Mouse (Mus musculus): ENCODE measurements around the gene Ncf4. TPM values are rescaled to one million over a fixed set of nuclear protein-coding genes. Genes with fewer than 3 reads are reported as not detected.

Ncf4 gene
- polyA plus RNA-seq (2012), result 2.5 and 4.8 TPM in 2 replicates

DNA sequence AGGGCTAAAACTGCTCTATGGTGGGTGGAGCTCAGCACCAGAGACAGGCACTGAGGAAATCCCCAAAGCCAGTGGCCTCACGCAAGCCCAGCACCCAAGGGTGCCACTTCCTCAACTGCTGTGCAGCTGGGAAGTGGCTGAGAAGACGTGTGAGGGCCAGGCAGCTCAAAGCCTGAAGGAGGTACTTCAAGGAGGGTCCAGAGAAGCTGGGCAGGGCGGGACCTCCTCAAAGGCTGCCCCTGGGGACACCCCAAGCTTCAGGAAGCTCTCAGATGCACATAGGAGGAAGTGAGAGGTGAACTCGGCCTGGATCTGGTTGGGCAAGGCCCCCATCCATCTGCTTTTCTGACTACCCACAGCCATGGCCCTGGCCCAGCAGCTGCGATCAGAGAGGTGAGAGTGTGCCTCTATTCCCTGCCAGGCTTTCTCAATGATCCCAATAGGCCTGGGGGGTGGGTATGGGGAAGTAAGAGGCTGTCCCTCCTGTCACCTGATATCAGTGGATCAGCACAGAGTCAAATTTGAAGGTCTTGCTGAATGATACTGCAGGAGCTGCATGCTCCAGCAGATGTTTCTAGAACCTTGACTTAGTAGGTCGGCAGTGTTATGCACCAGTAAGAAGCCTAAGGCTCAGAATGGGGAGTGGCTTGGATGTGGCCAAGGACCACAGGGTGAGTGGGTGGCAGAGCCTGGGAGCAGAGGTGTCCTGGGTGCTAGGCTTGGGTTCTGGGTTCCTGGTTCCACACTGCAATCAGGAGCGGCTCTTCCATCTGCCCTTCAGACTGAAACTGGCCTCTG is at the start of gene Ncf4:
Gene Ncf4 (plus strand): TSS at position 107 of the 798 bp plus-strand sequence.
- TF ChIP-seq GATA1 (IDR thresholded peaks at IDR 0.05; ENCODE audit: low read length) (no peak), TAL1 (IDR thresholded peaks at IDR 0.05; ENCODE audit: low read length) (no peak)
- Histone ChIP-seq H3K36me3 (ENCODE audit: control insufficient read depth) (no peaks in the 10 kb centered on the region), H3K27me3 (ENCODE audit: control insufficient read depth) (no peaks in the 10 kb centered on the region), H3K9me3 (ENCODE audit: control insufficient read depth, low read length) (no peaks in the 10 kb centered on the region), H3K4me1 (ENCODE audit: control insufficient read depth) (no peaks in the 10 kb centered on the region), H3K4me3 (replicated peaks) (no peak within 1 kb of the TSS)

DNA sequence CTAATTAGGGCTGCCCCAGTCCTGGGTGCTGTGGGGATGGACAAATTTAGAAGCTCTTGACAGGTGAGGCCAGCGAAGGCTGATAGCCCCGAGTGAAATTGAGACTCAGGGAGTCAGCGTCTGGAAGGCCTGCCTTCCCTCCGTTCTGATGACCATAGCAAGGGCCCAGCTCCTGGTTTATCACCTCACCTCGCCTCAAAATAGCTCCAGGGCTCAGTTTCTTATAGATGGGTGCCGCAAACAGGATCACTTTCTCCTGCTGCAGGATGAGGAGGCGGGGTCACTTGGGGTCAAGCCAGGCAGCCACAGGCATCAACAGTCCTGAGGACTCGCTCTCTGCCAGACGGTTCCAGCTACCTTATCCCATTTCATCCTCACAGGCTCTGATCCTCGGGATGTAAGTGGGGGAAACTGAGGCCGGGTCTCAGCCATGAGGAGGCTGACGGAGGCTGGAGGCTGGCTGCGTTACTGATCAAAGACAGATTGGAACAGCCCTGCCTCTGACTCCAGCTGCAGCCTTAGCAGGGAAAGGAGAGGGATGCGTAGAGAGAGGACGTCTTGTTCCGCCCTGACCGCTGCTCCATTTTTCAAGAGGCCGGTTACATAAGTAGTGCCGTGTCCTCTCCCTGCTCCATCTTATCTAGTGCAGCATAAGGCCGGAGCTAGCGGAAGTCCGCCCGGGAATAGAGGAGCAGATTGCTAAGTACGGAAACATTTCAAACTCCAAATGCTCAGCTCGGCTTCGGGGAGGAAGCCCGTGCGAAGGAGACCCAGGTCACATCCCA is 49.3 kb upstream of the Ncf4 start:
- H3K9me3 ChIP-seq (ENCODE audit: control insufficient read depth, low read length), result no peaks in the 10 kb centered on the region
- TF ChIP-seq GATA1 (IDR thresholded peaks at IDR 0.05; ENCODE audit: low read length) (no peak), TAL1 (IDR thresholded peaks at IDR 0.05; ENCODE audit: low read length) (no peak)
- H3K36me3 ChIP-seq (ENCODE audit: control insufficient read depth), result no peaks in the 10 kb centered on the region
- no peak overlapping the region for H3K4me3 ChIP-seq (replicated peaks)
- H3K27me3 ChIP-seq (ENCODE audit: control insufficient read depth), result no peaks in the 10 kb centered on the region
- no peaks in the 10 kb centered on the region for H3K4me1 ChIP-seq (ENCODE audit: control insufficient read depth)

GRCm38 (mm10) chr15:78204053-78204847 is 40.4 kb upstream of the Ncf4 start:
- TF ChIP-seq TAL1 (IDR thresholded peaks at IDR 0.05; ENCODE audit: low read length) (no peak), GATA1 (IDR thresholded peaks at IDR 0.05; ENCODE audit: low read length) (no peak)
- H3K9me3 ChIP-seq (ENCODE audit: control insufficient read depth, low read length), result no peaks in the 10 kb centered on the region
- H3K4me1 ChIP-seq (ENCODE audit: control insufficient read depth), result no peaks in the 10 kb centered on the region
- no peak overlapping the region for H3K4me3 ChIP-seq (replicated peaks)
- H3K36me3 ChIP-seq (ENCODE audit: control insufficient read depth), result no peaks in the 10 kb centered on the region
- peaks cover 38% of the 10 kb centered on the region for H3K27me3 ChIP-seq (ENCODE audit: control insufficient read depth)

GRCm38 (mm10) chr15:78205192-78205591 is 39.4 kb upstream of the Ncf4 start:
- no peaks in the 10 kb centered on the region for H3K4me1 ChIP-seq (ENCODE audit: control insufficient read depth)
- peaks cover 38% of the 10 kb centered on the region for H3K27me3 ChIP-seq (ENCODE audit: control insufficient read depth)
- H3K4me3 ChIP-seq (replicated peaks), result no peak overlapping the region
- TF ChIP-seq GATA1 (IDR thresholded peaks at IDR 0.05; ENCODE audit: low read length) (no peak), TAL1 (IDR thresholded peaks at IDR 0.05; ENCODE audit: low read length) (no peak)
- H3K36me3 ChIP-seq (ENCODE audit: control insufficient read depth), result no peaks in the 10 kb centered on the region
- H3K9me3 ChIP-seq (ENCODE audit: control insufficient read depth, low read length), result peaks cover 2% of the 10 kb centered on the region

DNA sequence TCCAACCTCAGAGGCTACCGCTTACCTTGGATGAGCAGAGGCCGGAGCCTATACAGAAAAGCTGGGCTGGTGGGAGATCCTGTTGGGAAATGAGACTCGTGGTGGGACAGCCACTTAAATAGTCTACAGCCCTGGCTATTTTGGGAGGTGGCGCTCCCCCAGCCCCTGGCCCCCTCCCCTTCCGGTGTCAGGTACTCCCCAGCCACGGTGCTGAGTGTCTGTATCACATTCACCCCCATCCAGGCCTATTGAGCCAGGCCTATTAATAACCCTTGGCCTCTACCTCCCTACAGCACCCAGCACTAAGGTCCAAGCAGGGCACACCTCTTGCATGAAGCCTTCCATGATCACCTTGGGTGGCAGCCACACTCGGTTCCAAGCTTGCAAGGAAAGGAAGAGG is 38.3 kb upstream of the Ncf4 start, which contains the start of gene Pvalb:
Gene Pvalb (minus strand): TSS at position 89 of the 400 bp plus-strand sequence.
- no peaks in the 10 kb centered on the region for H3K4me1 ChIP-seq (ENCODE audit: control insufficient read depth)
- H3K9me3 ChIP-seq (ENCODE audit: control insufficient read depth, low read length), result peaks cover 4% of the 10 kb centered on the region
- peaks cover 37% of the 10 kb centered on the region for H3K27me3 ChIP-seq (ENCODE audit: control insufficient read depth)
- H3K36me3 ChIP-seq (ENCODE audit: control insufficient read depth), result no peaks in the 10 kb centered on the region
- no peak for TF ChIP-seq TAL1 (IDR thresholded peaks at IDR 0.05; ENCODE audit: low read length)
- no peak for TF ChIP-seq GATA1 (IDR thresholded peaks at IDR 0.05; ENCODE audit: low read length)
- no peak within 1 kb of the TSS for H3K4me3 ChIP-seq (replicated peaks)

- no peaks in the 10 kb centered on the region for H3K4me1 ChIP-seq (ENCODE audit: control insufficient read depth)
- TF ChIP-seq GATA1 (IDR thresholded peaks at IDR 0.05; ENCODE audit: low read length) (no peak), TAL1 (IDR thresholded peaks at IDR 0.05; ENCODE audit: low read length) (no peak)
- no peak overlapping the region for H3K4me3 ChIP-seq (replicated peaks)
- H3K9me3 ChIP-seq (ENCODE audit: control insufficient read depth, low read length), result peaks cover 4% of the 10 kb centered on the region
- no peaks in the 10 kb centered on the region for H3K36me3 ChIP-seq (ENCODE audit: control insufficient read depth)
- H3K27me3 ChIP-seq (ENCODE audit: control insufficient read depth), result peaks cover 7% of the 10 kb centered on the region
These were observed 34.4 kb upstream of the Ncf4 start for GRCm38 (mm10) chr15:78210203-78210602.

DNA sequence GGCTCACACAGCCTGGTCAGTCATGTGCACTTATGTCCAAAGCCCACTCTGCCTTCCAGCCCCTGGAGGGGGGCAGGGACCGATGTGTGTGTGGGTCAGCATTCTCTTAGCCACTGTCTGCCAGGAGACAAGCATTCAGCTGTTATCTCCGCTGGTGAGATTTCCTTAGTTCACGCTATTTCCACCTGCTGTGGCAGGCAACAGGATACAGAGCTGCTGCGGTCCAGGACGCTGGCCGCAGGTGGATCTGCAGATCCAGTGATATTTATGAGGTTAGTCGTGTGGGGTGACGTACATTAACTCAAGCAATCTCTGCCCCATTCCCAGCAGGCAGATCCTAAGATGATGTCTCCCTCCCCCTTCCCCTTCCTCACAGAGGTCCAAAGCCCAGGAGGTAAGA is 33.2 kb upstream of the Ncf4 start:
- Histone ChIP-seq H3K27me3 (ENCODE audit: control insufficient read depth) (no peaks in the 10 kb centered on the region), H3K36me3 (ENCODE audit: control insufficient read depth) (no peaks in the 10 kb centered on the region), H3K4me3 (replicated peaks) (no peak overlapping the region), H3K9me3 (ENCODE audit: control insufficient read depth, low read length) (peaks cover 4% of the 10 kb centered on the region), H3K4me1 (ENCODE audit: control insufficient read depth) (no peaks in the 10 kb centered on the region)
- no peak for TF ChIP-seq TAL1 (IDR thresholded peaks at IDR 0.05; ENCODE audit: low read length)
- no peak for TF ChIP-seq GATA1 (IDR thresholded peaks at IDR 0.05; ENCODE audit: low read length)

GRCm38 (mm10) chr15:78215269-78215668 is 29.3 kb upstream of the Ncf4 start:
- H3K27me3 ChIP-seq (ENCODE audit: control insufficient read depth), result no peaks in the 10 kb centered on the region
- H3K4me3 ChIP-seq (replicated peaks), result no peak overlapping the region
- peaks cover under 1% of the 10 kb centered on the region for H3K9me3 ChIP-seq (ENCODE audit: control insufficient read depth, low read length)
- H3K4me1 ChIP-seq (ENCODE audit: control insufficient read depth), result no peaks in the 10 kb centered on the region
- no peak for TF ChIP-seq TAL1 (IDR thresholded peaks at IDR 0.05; ENCODE audit: low read length)
- TF ChIP-seq GATA1 (IDR thresholded peaks at IDR 0.05; ENCODE audit: low read length), result no peak
- H3K36me3 ChIP-seq (ENCODE audit: control insufficient read depth), result no peaks in the 10 kb centered on the region

Data from erythroblast, embryonic 14.5 days (primary cell).